Mouse (Mus musculus): Measurements from ENCODE around the gene Wwtr1. TPM values are rescaled to one million over a fixed set of nuclear protein-coding genes. Genes with fewer than 3 reads are reported as not detected.

The Wwtr1 gene
- total RNA-seq, 1 experiment from 2014 or later: 0.93 TPM

Other genes starting within 250 kb of the Wwtr1 start
- gene Tm4sf4, start 150.6 kb downstream of the Wwtr1 start, total RNA-seq (2017): not detected in 2 replicates
- gene Commd2, start 75.8 kb upstream of the Wwtr1 start, total RNA-seq (2017): 23.8 and 24.2 TPM in 2 replicates
- gene Ankub1, start 116.9 kb upstream of the Wwtr1 start, total RNA-seq (2017): 0.23 TPM in 1 of 2 replicates, not detected in the other
- gene Rnf13, start 160.2 kb upstream of the Wwtr1 start, total RNA-seq (2017): 165 and 192 TPM in 2 replicates

Measured in neutrophil, adult 5-6 weeks (primary cell).